ENCODE assay signal across 8 mouse cellular contexts in the genomic region with DNA sequence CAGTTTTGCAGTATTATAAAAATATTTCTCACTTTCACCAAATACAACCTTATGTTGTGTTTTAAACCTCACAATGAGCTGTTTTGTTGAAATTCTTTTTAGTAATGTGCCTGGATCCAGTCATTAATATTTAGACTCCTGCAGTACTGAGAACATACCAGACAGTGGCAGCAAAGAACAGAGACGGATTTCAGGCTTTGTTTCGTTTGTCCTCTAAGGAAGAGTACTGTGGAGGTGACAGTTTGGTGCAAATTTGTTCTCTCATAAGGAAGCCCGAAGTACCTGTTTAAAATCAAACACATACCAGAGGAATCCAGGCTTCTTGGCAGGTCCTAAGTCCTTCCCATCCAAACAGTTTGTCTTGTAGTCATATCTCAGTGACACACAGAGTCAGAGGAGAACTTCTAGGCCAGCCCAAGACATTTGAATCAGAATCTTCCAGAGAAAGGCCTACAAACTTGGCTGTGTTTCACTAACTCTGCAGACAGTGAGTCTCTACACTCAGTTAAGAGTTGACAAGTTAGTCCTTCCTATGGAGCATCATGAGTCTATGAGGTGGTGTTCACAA. TPM values are rescaled to one million over a fixed set of nuclear protein-coding genes. Genes with fewer than 3 reads are reported as not detected.
A peak's percentile ranks its signal among the peaks of the same experiment; 100 is the strongest.
DNase-seq lines count a peak whose midpoint lies in the region; ATAC-seq and TF ChIP-seq lines count a peak whose summit lies in the region.
"Had no signal": no experiment of that assay in that cellular context is flagged by ENCODE, and none has a peak within 500 bp of the region (broad histone marks: within the 10 kb centered on the region; RNA-seq: fewer than 3 reads in every experiment).

No protein-coding gene starts in this region.

- no peaks in the 10 kb centered on the region for H3K36me3 ChIP-seq in liver, adult 2 months (ENCODE audit: control insufficient read depth, insufficient read depth, low read length)
- H3K36me3 ChIP-seq in liver, embryonic 11.5 days (ENCODE audit: control insufficient read depth, insufficient read depth, low read length), result no peaks in the 10 kb centered on the region
- no peaks in the 10 kb centered on the region for H3K36me3 ChIP-seq in lung, embryonic 16.5 days (ENCODE audit: control insufficient read depth, insufficient read depth, low read length)
- H3K36me3 ChIP-seq: limb, embryonic 12.5 days had no signal

- DNase-seq in liver, adult 2 months (ENCODE audit: extremely low read depth, low read depth, low spot score), result peak; percentile 34
- no peak for DNase-seq in liver, embryonic 11.5 days (ENCODE audit: low spot score)
- peak; percentile 69 for DNase-seq in NIH3T3 (ENCODE audit: low read depth)
- DNase-seq in embryo, embryonic 10 days (ENCODE audit: low spot score), result peak; percentile 64
- DNase-seq in induced T-regulatory cell, adult 2 months (ENCODE audit: low read depth), result peak; percentile 6

- H3K27me3 ChIP-seq in liver, adult 2 months (ENCODE audit: control insufficient read depth, insufficient read depth, low read length), result no peaks in the 10 kb centered on the region
- no peaks in the 10 kb centered on the region for H3K27me3 ChIP-seq in liver, embryonic 11.5 days (replicated peaks; ENCODE audit: control insufficient read depth, insufficient read depth, low read length)
- H3K27me3 ChIP-seq in lung, embryonic 16.5 days (ENCODE audit: control insufficient read depth, insufficient read depth, low read depth, low read length), result no peaks in the 10 kb centered on the region
- H3K27me3 ChIP-seq: limb, embryonic 12.5 days had no signal

- H3K27ac ChIP-seq in liver, adult 2 months (replicated peaks; ENCODE audit: insufficient read depth, low read depth, low read length), result no peak overlapping the region
- no peak overlapping the region for H3K27ac ChIP-seq in liver, embryonic 11.5 days (ENCODE audit: low read depth, low read length)
- H3K27ac ChIP-seq in lung, embryonic 16.5 days (ENCODE audit: low read length), result no peak overlapping the region
- H3K27ac ChIP-seq: limb, embryonic 12.5 days had no signal

- no peak overlapping the region for H3K4me2 ChIP-seq in liver, embryonic 11.5 days
- no peak overlapping the region for H3K4me2 ChIP-seq in lung, embryonic 16.5 days (ENCODE audit: low read depth, low read length)
- H3K4me2 ChIP-seq: limb, embryonic 12.5 days had no signal

- 13% methylated on average over 3 of the region's 3 CpGs for WGBS in liver, adult 2 months
- 31% methylated on average over 3 of the region's 3 CpGs for WGBS in liver, embryonic 11.5 days
- 10% methylated on average over 3 of the region's 3 CpGs for WGBS in lung, embryonic 16.5 days

- no peaks in the 10 kb centered on the region for H3K4me1 ChIP-seq in liver, adult 2 months (ENCODE audit: control insufficient read depth, insufficient read depth, low read length)
- no peaks in the 10 kb centered on the region for H3K4me1 ChIP-seq in liver, embryonic 11.5 days (replicated peaks; ENCODE audit: control insufficient read depth, insufficient read depth, low read length)
- no peaks in the 10 kb centered on the region for H3K4me1 ChIP-seq in lung, embryonic 16.5 days (replicated peaks; ENCODE audit: control insufficient read depth, insufficient read depth, low read length)
- H3K4me1 ChIP-seq: limb, embryonic 12.5 days had no signal

- no peaks in the 10 kb centered on the region for H3K79me2 ChIP-seq in liver, adult 2 months (ENCODE audit: control insufficient read depth, insufficient read depth, low read length)

- no peak for TF ChIP-seq POLR2A in liver, adult 2 months (IDR thresholded peaks at IDR 0.05; ENCODE audit: extremely low read depth, insufficient read depth, low read length)

- ATAC-seq in liver, embryonic 11.5 days (replicated peaks; ENCODE audit: low FRiP score), result no peak
- ATAC-seq in lung, embryonic 16.5 days (ENCODE audit: low read depth), result peak; percentile 44; the same call in 1 of the 2 replicates
- no peak for ATAC-seq in inflammation-experienced regulatory T-cells, adult 6 months

- no peak overlapping the region for H3K4me3 ChIP-seq in liver, adult 2 months (ENCODE audit: insufficient read depth, low read depth, low read length)
- H3K4me3 ChIP-seq in liver, embryonic 11.5 days (ENCODE audit: low read depth, low read length), result no peak overlapping the region
- no peak overlapping the region for H3K4me3 ChIP-seq in lung, embryonic 16.5 days (ENCODE audit: low read length)
- H3K4me3 ChIP-seq: limb, embryonic 12.5 days had no signal

- no peaks in the 10 kb centered on the region for H3K9me3 ChIP-seq in liver, embryonic 11.5 days (ENCODE audit: control insufficient read depth, low read length)
- H3K9me3 ChIP-seq in lung, embryonic 16.5 days (ENCODE audit: control insufficient read depth, low read length), result no peaks in the 10 kb centered on the region
- H3K9me3 ChIP-seq: limb, embryonic 12.5 days had no signal

- H3K9ac ChIP-seq in liver, adult 2 months (ENCODE audit: low read depth, low read length), result no peak overlapping the region
- H3K9ac ChIP-seq in liver, embryonic 11.5 days (ENCODE audit: low read depth, low read length), result no peak overlapping the region
- no peak overlapping the region for H3K9ac ChIP-seq in lung, embryonic 16.5 days (ENCODE audit: low read length)
- H3K9ac ChIP-seq: limb, embryonic 12.5 days had no signal

- TF ChIP-seq CTCF in liver, adult 2 months (IDR thresholded peaks at IDR 0.05; ENCODE audit: low read depth, low read length), result peak; percentile 69

RNA-seq across cellular contexts. Expression of a gene that starts 52.3 kb away (rescaled TPM):
- 27.1 and 30.0 TPM in 2 replicates for total RNA-seq in liver, adult 2 months (2014; rRNA removed)
- 7.1 and 8.3 TPM in 2 replicates for polyA plus RNA-seq in liver, adult 2 months (2012; rRNA removed)
- 3.8 and 4.1 TPM in 2 replicates for polyA plus RNA-seq in liver, embryonic 11.5 days (2014; fragmentation: Nextera tagmentation; extraction: Ambion mirVana)
- polyA plus RNA-seq in lung, embryonic 16.5 days (2015; fragmentation: Nextera tagmentation; extraction: Ambion mirVana), result 46.4 and 52.7 TPM in 2 replicates
- polyA plus RNA-seq in inflammation-experienced regulatory T-cells, adult 6 months (2017; shearing (Covaris generic)), result under 1 TPM in 1 of 3 experiments, not detected in 2; 0.24 TPM

RNA-seq across cellular contexts. Expression of a gene that starts 52.4 kb away (rescaled TPM):
- not detected in 2 replicates for total RNA-seq in liver, adult 2 months (2014; rRNA removed)
- not detected in 2 replicates for polyA plus RNA-seq in liver, adult 2 months (2012; rRNA removed)
- not detected in 2 replicates for polyA plus RNA-seq in liver, embryonic 11.5 days (2014; fragmentation: Nextera tagmentation; extraction: Ambion mirVana)
- polyA plus RNA-seq in lung, embryonic 16.5 days (2015; fragmentation: Nextera tagmentation; extraction: Ambion mirVana), result 0.96 and 2.3 TPM in 2 replicates
- polyA plus RNA-seq in inflammation-experienced regulatory T-cells, adult 6 months (2017; shearing (Covaris generic)), result not detected
